Mouse (Mus musculus) testis, postnatal 14 days (tissue): ENCODE results near the gene Lin54.
A peak's percentile ranks its signal among the peaks of the same experiment; 100 is the strongest.

Experiments
- DNase-seq: peaks from one replicate; pipeline ENCODE4 v3.0.0; 2021; ENCODE audit warnings: low spot score

Gene Lin54

GRCm38 (mm10) chr5:100500458-100500961 lies at the start of gene Lin54:
TSS of gene Lin54 (minus strand) at chr5:100500639.
- peak; percentile 91 for DNase-seq

- DNase-seq, result no peak
Observed at GRCm38 (mm10) chr5:100550151-100550550, 49.7 kb upstream of the Lin54 start.

GRCm38 (mm10) chr5:100549311-100549710 lies 48.9 kb upstream of the Lin54 start:
- DNase-seq, result no peak

GRCm38 (mm10) chr5:100548236-100548635 lies 47.8 kb upstream of the Lin54 start:
- no peak for DNase-seq

- no peak for DNase-seq
Observed at GRCm38 (mm10) chr5:100546294-100547080, 46.0 kb upstream of the Lin54 start.

GRCm38 (mm10) chr5:100536638-100537037 lies 36.2 kb upstream of the Lin54 start:
- DNase-seq, result no peak

GRCm38 (mm10) chr5:100535826-100536225 lies 35.4 kb upstream of the Lin54 start:
- no peak for DNase-seq

GRCm38 (mm10) chr5:100526164-100526563 lies 25.7 kb upstream of the Lin54 start:
- DNase-seq, result no peak

GRCm38 (mm10) chr5:100525620-100526019 lies 25.2 kb upstream of the Lin54 start:
- no peak for DNase-seq

GRCm38 (mm10) chr5:100524921-100525320 lies 24.5 kb upstream of the Lin54 start:
- no peak for DNase-seq

GRCm38 (mm10) chr5:100523331-100523730 lies 22.9 kb upstream of the Lin54 start:
- no peak for DNase-seq

GRCm38 (mm10) chr5:100520223-100520622 lies 19.8 kb upstream of the Lin54 start:
- DNase-seq, result no peak

GRCm38 (mm10) chr5:100519027-100519411 lies 18.6 kb upstream of the Lin54 start:
- DNase-seq, result no peak

- peak; percentile 99 for DNase-seq
Observed at GRCm38 (mm10) chr5:100518049-100519026, 17.9 kb upstream of the Lin54 start, which contains the start of gene Cops4. TSS of gene Cops4 (plus strand) at chr5:100518309.

- DNase-seq, result no peak
Observed at GRCm38 (mm10) chr5:100512576-100512975, 12.1 kb upstream of the Lin54 start.

GRCm38 (mm10) chr5:100509247-100509646 lies 8.8 kb upstream of the Lin54 start:
- no peak for DNase-seq

GRCm38 (mm10) chr5:100501267-100501666 lies 828 bp upstream of the Lin54 start:
- DNase-seq, result no peak

- DNase-seq, result peak; percentile 55
Observed at GRCm38 (mm10) chr5:100499831-100500304, 571 bp downstream of the Lin54 start.

- no peak for DNase-seq
Observed at GRCm38 (mm10) chr5:100499243-100499642, 1.2 kb downstream of the Lin54 start.

- peak; percentile 70 for DNase-seq
Observed at GRCm38 (mm10) chr5:100498436-100499180, 1.8 kb downstream of the Lin54 start.

- no peak for DNase-seq
Observed at GRCm38 (mm10) chr5:100491704-100492103, 8.7 kb downstream of the Lin54 start.

GRCm38 (mm10) chr5:100489340-100489739 lies 11.1 kb downstream of the Lin54 start:
- no peak for DNase-seq
